Mouse (Mus musculus): ENCODE data around the gene Gm14137.

Gm14137 gene

GRCm38 (mm10) chr2:119173991-119174651 is at the start of gene Gm14137:
Gene Gm14137, plus strand, starts transcription at chr2:119174509.
- DNase-seq (ENCODE audit: low spot score) = no peak

DNA sequence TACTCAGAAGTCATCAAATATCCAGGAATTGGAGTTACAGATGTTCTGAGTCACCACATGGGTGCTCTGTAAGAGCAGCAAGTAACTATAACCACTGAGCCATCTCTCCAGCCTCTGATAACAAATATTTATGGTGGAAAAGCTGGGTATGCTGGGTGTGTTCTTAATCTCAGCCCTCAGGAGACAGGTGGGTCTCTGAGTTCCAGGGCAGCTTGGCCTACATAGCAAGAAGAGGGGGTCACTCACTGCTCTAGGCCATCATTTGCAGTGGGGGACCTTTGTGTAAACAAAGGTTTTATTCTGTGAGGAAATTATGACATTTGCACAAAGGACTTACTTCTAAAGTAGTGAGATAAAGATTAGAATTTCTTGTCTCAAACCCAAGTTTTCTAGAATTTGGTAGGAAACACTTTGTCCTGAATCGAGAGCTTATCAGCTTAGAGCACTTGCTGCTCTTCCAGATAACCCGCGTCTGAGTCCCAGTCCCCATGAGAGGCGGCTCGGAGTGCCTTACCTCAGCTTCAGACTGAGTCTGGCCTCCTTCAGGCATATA is 37.9 kb upstream of the Gm14137 start:
- no peak for DNase-seq (ENCODE audit: low spot score)

DNA sequence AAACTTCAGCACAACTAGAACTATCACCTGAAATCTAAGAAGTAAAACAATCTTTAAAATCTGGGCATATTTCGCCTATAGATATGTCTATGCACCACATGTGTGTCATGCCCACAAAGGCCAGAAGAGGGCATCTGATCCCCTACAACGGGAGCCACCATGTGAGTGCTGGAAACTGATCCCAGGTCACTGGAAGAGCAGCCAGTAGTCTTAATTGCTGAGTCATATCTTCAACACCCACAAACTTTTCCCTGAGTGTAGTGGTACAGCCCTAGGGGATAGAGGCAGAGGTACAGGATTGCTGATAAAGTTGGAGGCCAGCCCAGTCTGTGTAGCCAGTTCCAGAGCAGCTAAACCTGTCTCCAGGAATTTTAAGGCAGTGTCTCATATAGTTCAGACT is 29.1 kb upstream of the Gm14137 start:
- DNase-seq (ENCODE audit: low spot score) = no peak

- DNase-seq (ENCODE audit: low spot score) = no peak
Observed at GRCm38 (mm10) chr2:119146435-119146834, 27.9 kb upstream of the Gm14137 start.

DNA sequence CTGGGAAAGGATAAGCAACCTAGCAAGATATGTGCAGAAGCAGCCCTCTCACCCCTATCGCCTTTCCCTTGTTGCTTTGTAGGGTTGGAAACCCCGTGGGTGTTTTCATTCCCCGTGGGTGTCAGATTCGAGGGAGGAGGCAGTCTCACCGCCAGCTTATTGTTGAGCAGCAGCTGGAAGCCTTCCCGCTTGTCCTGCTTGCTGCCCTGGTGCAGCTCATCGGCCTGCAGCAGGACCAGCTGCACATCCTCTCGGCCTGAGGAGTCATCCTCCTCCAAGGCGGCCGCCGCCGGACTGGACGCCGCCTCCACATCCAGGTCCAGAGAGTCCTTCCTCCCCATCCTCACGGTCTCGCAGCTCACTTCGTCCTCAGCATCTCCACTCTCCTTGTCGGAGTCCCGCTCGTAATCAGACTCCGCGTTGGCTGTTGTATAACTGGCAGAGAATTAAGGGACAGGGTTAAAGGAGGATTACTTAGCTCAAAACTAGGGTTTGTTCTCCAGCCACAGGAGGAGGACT is 27.1 kb upstream of the Gm14137 start:
- no peak for DNase-seq (ENCODE audit: low spot score)

GRCm38 (mm10) chr2:119147775-119148174 is 26.5 kb upstream of the Gm14137 start:
- no peak for DNase-seq (ENCODE audit: low spot score)

GRCm38 (mm10) chr2:119152255-119152654 is 22.1 kb upstream of the Gm14137 start:
- DNase-seq (ENCODE audit: low spot score) = no peak

DNA sequence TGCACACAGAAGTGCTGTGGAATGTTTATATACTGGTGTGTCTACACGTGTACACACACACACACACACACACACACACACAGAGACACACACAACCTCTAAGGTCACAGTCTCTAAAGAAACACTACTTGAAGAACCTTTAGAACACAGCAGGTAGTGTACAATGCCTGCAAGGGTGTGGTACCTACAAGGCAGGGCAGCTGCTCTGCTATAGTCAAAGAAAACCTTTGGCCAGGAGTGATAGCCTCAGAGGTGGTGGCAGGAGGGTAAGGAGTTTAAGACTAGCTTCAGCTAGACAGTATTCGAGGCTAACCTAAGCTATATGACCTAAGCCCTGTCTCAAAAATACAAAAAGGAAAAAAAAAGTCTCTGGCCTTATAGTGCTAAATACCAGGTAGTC is 19.6 kb upstream of the Gm14137 start:
- no peak for DNase-seq (ENCODE audit: low spot score)

GRCm38 (mm10) chr2:119155388-119155787 is 18.9 kb upstream of the Gm14137 start:
- DNase-seq (ENCODE audit: low spot score) = peak; percentile 63

GRCm38 (mm10) chr2:119156081-119156680 is 18.1 kb upstream of the Gm14137 start:
- no peak for DNase-seq (ENCODE audit: low spot score)

DNA sequence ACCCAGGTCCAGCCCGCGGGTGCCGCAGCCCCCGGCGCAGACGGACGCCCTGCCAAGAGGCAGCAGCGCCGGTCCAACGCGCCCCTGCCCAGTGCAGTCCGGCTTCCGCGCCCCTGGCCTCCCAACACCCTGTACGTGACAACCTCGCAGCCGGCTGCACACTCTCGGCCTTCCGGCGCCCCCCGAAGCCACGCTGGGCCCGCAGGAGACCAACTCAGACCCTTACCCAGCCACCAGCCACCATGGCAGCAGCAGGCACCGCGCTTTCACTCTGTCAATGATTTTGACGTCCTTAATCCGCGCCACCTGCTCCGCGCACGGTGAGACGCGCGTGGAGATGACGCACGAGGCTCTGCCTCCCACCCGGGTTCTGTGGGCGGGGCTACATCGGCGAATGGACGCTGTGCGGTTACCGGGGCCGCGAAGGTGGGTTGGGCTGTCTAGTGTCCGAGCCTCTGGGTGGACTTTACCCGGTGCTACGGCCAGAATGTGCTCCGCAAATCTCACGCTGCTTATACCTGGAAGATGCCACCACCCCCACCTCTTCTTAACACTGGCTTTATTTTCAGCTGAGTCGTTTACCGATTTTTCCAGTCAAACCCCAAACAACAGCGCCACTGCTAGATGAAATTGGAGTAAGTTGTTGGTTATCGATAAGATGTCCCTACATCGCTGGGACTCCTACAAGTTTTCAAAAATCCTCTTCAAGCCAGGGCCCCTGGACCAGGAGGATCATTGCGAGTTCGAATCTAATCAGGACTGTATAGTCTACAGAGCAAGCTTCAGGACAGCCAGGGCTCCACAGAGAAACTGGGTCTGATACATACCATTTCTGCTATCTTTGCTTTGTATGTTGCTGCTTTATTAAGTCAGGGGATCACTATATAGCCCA is 17.4 kb upstream of the Gm14137 start, which contains the start of gene Rmdn3:
Rmdn3 (minus strand) TSS at position 354 of the 892 bp plus-strand sequence.
- peak; percentile 92 for DNase-seq (ENCODE audit: low spot score)

DNA sequence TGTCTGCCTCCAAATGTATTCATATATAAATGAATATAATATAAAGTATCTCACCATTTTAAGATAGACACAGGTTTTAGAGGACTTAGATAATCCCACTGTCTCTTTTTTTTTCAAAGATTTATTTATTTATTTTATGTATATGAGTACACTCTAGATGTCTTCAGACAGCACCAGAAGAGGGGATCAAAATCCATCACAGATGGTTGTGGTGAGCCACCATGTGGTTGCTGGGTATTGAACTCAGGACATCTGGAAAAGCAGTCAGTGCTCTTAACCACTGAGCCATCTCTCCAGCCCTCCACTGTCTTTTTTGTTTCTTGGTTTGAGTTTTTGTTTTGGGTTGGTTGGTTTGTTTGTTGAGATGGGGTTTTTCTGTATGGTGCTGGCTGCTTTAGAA is 16.5 kb upstream of the Gm14137 start:
- DNase-seq (ENCODE audit: low spot score) = no peak

DNA sequence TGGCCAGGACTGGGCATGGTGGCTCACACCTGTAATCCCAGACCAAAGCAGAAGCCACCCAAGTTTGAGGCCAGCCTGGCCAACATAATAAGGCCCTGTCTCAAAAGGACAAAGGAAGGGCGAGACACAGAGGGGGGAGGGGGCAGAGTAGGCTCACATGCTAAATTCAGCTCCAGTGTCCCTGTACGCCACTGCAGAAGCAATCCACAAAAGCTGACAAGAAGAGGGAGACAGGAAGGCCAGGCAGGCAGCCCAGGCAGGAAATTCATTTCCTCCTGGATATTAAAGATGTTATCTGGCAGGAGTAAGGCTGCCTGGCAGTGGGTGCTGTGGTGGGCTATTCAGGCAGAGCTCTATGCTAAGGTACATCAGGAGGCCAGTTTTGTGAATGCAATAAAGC is 13.1 kb upstream of the Gm14137 start:
- DNase-seq (ENCODE audit: low spot score) = no peak

DNA sequence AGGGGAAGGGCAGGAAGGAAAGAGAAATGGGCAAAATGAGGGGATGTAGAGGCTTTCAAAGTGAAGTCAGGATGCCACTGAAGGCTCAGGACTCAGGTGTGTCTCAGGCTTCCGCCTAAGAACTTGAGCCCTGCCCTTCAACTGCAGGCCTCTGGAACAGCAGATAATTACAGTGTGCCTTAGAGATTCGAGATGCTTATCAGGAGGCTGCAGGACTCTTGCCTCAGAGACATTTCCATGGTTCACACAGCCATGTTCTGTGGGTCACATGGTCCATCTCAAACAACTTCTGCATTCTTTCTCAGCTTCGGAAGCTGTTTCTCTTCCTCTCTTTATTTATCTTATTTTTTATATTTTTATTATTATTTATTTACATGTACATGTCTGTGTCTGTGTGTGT is 11.2 kb upstream of the Gm14137 start:
- DNase-seq (ENCODE audit: low spot score) = no peak

DNA sequence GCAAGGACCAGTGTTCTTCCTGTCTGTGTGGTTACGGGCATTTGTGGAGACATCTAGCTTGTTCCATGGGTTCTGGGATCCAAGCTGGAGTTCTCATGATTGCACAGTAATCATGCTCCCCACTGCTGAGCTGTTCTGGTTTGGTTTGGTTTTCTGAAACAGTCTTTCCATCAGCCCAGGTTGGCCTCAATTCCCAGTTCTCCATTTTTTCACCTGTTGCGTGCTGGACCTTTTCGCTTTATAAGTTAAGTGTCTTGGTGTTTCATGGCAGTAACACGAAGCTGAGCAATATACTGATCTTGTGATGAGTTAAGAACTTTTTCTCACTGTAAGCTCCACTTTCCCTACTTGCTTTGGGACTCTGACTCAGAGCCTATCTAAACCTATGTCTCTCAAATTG is 10.3 kb upstream of the Gm14137 start:
- DNase-seq (ENCODE audit: low spot score) = no peak

DNA sequence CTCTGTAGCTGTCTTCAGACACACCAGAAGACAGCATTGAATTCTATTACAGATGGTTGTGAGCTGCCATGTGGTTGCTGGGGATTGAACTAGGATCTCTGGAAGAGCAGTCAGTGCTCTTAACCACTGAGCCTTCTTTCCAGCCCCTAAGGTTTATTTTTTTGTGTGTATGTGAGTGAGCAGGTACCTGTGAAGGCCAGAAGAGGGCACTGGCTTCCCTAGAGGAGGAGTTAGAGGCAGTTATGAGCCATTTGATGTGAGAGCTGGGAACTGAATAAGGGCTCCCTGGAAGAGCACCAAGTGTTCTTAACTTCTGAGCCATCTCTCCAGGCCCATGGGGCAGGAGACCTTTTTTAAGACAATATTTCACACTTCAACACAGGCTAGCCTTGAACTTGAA is 8.9 kb upstream of the Gm14137 start:
- DNase-seq (ENCODE audit: low spot score) = no peak

GRCm38 (mm10) chr2:119166901-119167865 is 7.1 kb upstream of the Gm14137 start, which contains the start of gene Gchfr:
Gene Gchfr, plus strand, starts transcription at chr2:119167773.
- peak; percentile 57 for DNase-seq (ENCODE audit: low spot score)

- DNase-seq (ENCODE audit: low spot score) = no peak
Observed at GRCm38 (mm10) chr2:119167866-119168256, 6.4 kb upstream of the Gm14137 start.

DNA sequence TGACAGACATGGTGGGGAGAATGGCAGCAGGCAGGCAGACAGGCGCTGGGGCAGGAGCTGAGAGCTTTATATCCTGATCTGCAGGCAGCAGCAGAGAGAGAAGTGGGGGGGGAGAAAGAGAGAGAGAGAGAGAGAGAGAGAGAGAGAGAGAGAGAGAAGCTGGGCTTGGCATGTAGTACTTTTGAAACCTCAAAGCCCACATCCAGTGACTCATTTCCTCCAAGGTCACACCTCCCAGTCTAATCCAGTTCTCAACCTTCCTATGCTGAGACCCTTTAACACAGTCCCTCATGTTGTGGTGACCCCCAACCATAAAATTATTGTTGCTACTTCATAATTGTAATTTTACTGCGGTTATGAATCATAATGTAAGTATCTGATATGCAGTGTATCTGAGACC is 4.0 kb upstream of the Gm14137 start:
- no peak for DNase-seq (ENCODE audit: low spot score)

DNA sequence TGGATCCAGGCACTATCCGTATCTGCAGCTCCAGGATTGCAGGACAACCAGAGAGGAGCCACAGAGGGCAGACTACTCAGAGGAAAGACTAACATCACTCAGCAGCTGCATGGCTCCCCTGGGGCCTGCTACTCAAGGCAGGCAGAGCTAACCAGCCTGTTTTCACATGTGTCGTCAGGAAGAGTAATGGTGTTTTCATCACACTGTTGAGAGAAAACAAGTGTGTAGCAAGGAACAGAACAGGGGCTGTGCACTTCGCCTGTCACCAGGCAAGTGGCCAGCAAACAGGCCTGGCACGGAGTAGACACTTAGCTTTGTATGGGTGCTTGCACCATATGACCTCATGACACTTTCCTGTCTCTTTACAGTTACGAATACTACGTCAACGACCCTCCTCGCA is 2.7 kb upstream of the Gm14137 start:
- DNase-seq (ENCODE audit: low spot score) = no peak

- no peak for DNase-seq (ENCODE audit: low spot score)
Observed at GRCm38 (mm10) chr2:119172446-119172845, 1.9 kb upstream of the Gm14137 start.

Data from yolk sac, embryonic 10.5 days (tissue).